Mouse (Mus musculus) cerebellum, adult 2 months (tissue): Measurements from ENCODE around the gene Timm10.
A peak's percentile ranks its signal among the peaks of the same experiment; 100 is the strongest.

ENCODE experiments used
- CTCF ChIP-seq: fragments of 200-500 bp; IDR thresholded peaks from 2 replicates; pipeline ENCODE4 v1.5.1; 2011; ENCODE audit warnings: low read depth, mild to moderate bottlenecking, control low read depth, low read length, moderate library complexity, borderline replicate concordance; ENCODE audit not compliant: insufficient read depth
- POLR2A ChIP-seq: fragments of 200-500 bp; IDR thresholded peaks from 2 replicates; pipeline ENCODE4 v1.6.1; 2011; ENCODE audit warnings: low read length, control low read depth, borderline replicate concordance; ENCODE audit not compliant: insufficient read depth

DNA sequence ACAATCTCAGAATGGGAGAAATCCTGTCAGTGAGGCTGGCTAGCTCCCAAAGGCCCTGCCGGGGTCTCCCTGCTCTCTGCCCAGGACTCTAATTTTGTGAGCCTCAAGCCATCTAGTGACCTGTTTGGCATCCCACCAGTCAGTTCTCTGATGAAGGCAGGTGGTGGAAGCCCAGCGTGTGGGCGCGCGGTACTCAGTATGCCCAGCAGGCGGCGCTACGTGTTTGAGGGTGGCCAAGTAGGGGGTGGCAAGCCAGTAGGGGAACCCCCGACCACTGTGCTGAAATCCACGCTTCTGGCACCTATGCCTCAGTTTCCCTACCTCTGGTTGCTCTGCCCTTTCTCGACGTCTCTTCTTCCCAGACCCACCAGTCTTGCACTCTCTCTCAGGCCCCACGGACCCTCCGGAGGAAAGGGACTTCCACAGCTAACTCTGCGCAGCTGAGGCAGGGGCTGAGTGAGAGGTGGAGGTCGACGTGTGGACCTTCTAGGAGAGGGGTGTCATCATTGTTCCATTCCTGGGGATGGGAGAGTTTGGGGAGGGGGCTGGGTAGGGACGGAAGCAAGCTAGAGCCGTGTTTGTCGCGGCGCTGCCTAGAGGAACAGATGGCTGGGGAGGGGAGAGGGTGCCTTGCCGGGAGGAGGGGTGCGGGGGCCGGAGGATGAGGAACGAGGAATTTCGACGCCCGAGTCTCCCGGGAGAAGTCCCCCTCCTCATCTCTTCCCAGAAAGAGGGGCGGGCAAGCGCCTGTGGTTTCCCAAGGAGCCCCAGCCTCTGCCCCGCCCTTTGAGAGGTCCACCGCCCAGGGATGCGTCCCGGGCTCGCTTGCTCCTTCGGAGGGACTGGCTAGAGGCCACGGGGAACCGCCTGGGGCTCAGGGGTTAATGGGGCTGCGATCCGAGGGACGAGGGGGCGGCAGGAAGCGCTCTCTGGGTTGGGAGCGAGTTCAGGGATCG lies 39.1 kb downstream of the Timm10 start:
- peak; percentile 33; the same call in 1 of the 2 replicates for TF ChIP-seq CTCF
- no peak for TF ChIP-seq POLR2A
